Mouse (Mus musculus) limb, embryonic 13.5 days (tissue): ENCODE data around the gene Noxred1. TPM values are rescaled to one million over a fixed set of nuclear protein-coding genes. Genes with fewer than 3 reads are reported as not detected.
"Not testable (repeated sequence)": the region's sequence is repeated elsewhere in the genome, so short reads cannot be mapped to it uniquely, and the experiment has no call there.

ENCODE experiments used
- ATAC-seq: fragments of 200-750 bp; cut with Nextera tagmentation; 2 replicates; pipeline ENCODE4 v1.8.0; 2017; ENCODE audit warnings: low read depth, moderate number of reproducible peaks, moderate TSS enrichment; ENCODE audit not compliant: low FRiP score
- H3K27ac ChIP-seq: fragments of 300-500 bp; sonication (generic); 2 replicates; pipeline ENCODE4 v1.5.1; 2015; ENCODE audit warnings: inconsistent platforms, mild to moderate bottlenecking, moderate library complexity
- H3K27me3 ChIP-seq: fragments of 300-500 bp; sonication (generic); 2 replicates; pipeline ENCODE4 v1.6.1; 2015; ENCODE audit warnings: mild to moderate bottlenecking, inconsistent platforms
- H3K36me3 ChIP-seq: fragments of 300-500 bp; sonication (generic); 2 replicates; pipeline ENCODE4 v1.6.1; 2015; ENCODE audit warnings: inconsistent platforms, mild to moderate bottlenecking, moderate library complexity
- H3K4me1 ChIP-seq: fragments of 300-500 bp; sonication (generic); 2 replicates; pipeline ENCODE4 v1.6.1; 2015; ENCODE audit warnings: inconsistent platforms
- H3K4me2 ChIP-seq: fragments of 300-500 bp; sonication (generic); replicated peaks from 2 replicates; pipeline ENCODE4 v1.6.1; 2015; ENCODE audit warnings: inconsistent platforms, mild to moderate bottlenecking, moderate library complexity
- H3K4me3 ChIP-seq: fragments of 300-500 bp; sonication (generic); 2 replicates; pipeline ENCODE4 v1.5.1; 2015; ENCODE audit warnings: moderate library complexity, mild to moderate bottlenecking, inconsistent platforms
- H3K9ac ChIP-seq: fragments of 300-500 bp; sonication (generic); 2 replicates; pipeline ENCODE4 v1.6.1; 2015; ENCODE audit warnings: mild to moderate bottlenecking, inconsistent platforms
- H3K9me3 ChIP-seq: fragments of 300-500 bp; sonication (generic); 2 replicates; pipeline ENCODE4 v1.6.1; 2016; ENCODE audit warnings: inconsistent platforms
- WGBS: fragments of 180-500 bp; shearing (Covaris S2); methylation state at CpG from one replicate; pipeline ENCODE4 v1.1.7; 2015; 5-methylcytosine and 5-hydroxymethylcytosine counted together
- polyA plus RNA-seq: library from polyadenylated mRNA; unstranded; fragments of >200 nt; fragmentation: Nextera tagmentation; extraction: Ambion mirVana; gene quantifications from 2 replicates; pipeline ENCODE4 v1.2.1, GENCODE M21; 2015

Gene Noxred1
- polyA plus RNA-seq, result 0.57 and 0.59 TPM in 2 replicates

- Histone ChIP-seq H3K9me3 (no peaks in the 10 kb centered on the region), H3K4me2 (no peak within 1 kb of the TSS), H3K4me1 (no peaks in the 10 kb centered on the region), H3K27ac (no peak within 1 kb of the TSS), H3K27me3 (no peaks in the 10 kb centered on the region), H3K36me3 (peaks cover 52% of the 10 kb centered on the region), H3K9ac (no peak within 1 kb of the TSS), H3K4me3 (no peak within 1 kb of the TSS)
- ATAC-seq, result no peak
- WGBS, result 90% methylated on average over 1 of the region's 1 CpGs
Observed at GRCm38 (mm10) chr12:87238632-87239031, at the start of gene Noxred1. Noxred1 (minus strand) TSS chr12:87238732.

- no peak overlapping the region for H3K4me2 ChIP-seq
- 79% methylated on average over 5 of the region's 5 CpGs for WGBS
- no peaks in the 10 kb centered on the region for H3K4me1 ChIP-seq
- no peaks in the 10 kb centered on the region for H3K27me3 ChIP-seq
- no peaks in the 10 kb centered on the region for H3K36me3 ChIP-seq
- H3K9me3 ChIP-seq, result no peaks in the 10 kb centered on the region
- H3K27ac ChIP-seq, result no peak overlapping the region
- ATAC-seq, result no peak
- no peak overlapping the region for H3K9ac ChIP-seq
- H3K4me3 ChIP-seq, result no peak overlapping the region
Observed at GRCm38 (mm10) chr12:87284726-87285125, 46.2 kb upstream of the Noxred1 start.

GRCm38 (mm10) chr12:87284268-87284667 lies 45.7 kb upstream of the Noxred1 start:
- no peak for ATAC-seq
- H3K4me3 ChIP-seq, result no peak overlapping the region
- no peaks in the 10 kb centered on the region for H3K4me1 ChIP-seq
- 74% methylated on average over 4 of the region's 4 CpGs for WGBS
- H3K36me3 ChIP-seq, result no peaks in the 10 kb centered on the region
- no peaks in the 10 kb centered on the region for H3K9me3 ChIP-seq
- H3K9ac ChIP-seq, result no peak overlapping the region
- H3K27me3 ChIP-seq, result no peaks in the 10 kb centered on the region
- no peak overlapping the region for H3K27ac ChIP-seq
- no peak overlapping the region for H3K4me2 ChIP-seq

- ATAC-seq, result no peak
- Histone ChIP-seq H3K27ac (no peak overlapping the region), H3K9me3 (no peaks in the 10 kb centered on the region), H3K27me3 (no peaks in the 10 kb centered on the region), H3K4me2 (no peak overlapping the region), H3K9ac (no peak overlapping the region), H3K4me1 (no peaks in the 10 kb centered on the region), H3K36me3 (no peaks in the 10 kb centered on the region), H3K4me3 (no peak overlapping the region)
- 68% methylated on average over 7 of the region's 7 CpGs for WGBS
Observed at GRCm38 (mm10) chr12:87283706-87284105, 45.2 kb upstream of the Noxred1 start.

- Histone ChIP-seq H3K27ac (no peak overlapping the region), H3K9me3 (no peaks in the 10 kb centered on the region), H3K36me3 (no peaks in the 10 kb centered on the region), H3K27me3 (no peaks in the 10 kb centered on the region), H3K9ac (no peak overlapping the region), H3K4me1 (peaks cover 6% of the 10 kb centered on the region), H3K4me2 (no peak overlapping the region), H3K4me3 (no peak overlapping the region)
- 89% methylated on average over 4 of the region's 4 CpGs for WGBS
- no peak for ATAC-seq
Observed at GRCm38 (mm10) chr12:87282743-87283142, 44.2 kb upstream of the Noxred1 start.

GRCm38 (mm10) chr12:87281766-87282165 lies 43.2 kb upstream of the Noxred1 start:
- 79% methylated on average over 1 of the region's 1 CpGs for WGBS
- Histone ChIP-seq H3K4me2 (no peak overlapping the region), H3K36me3 (peaks cover under 1% of the 10 kb centered on the region; the same call in 1 of the 2 replicates), H3K9me3 (no peaks in the 10 kb centered on the region), H3K27me3 (no peaks in the 10 kb centered on the region), H3K4me1 (peaks cover 6% of the 10 kb centered on the region), H3K9ac (no peak overlapping the region), H3K4me3 (no peak overlapping the region), H3K27ac (no peak overlapping the region)
- no peak for ATAC-seq

- H3K27me3 ChIP-seq, result no peaks in the 10 kb centered on the region
- H3K4me3 ChIP-seq, result no peak overlapping the region
- no peak for ATAC-seq
- no peak overlapping the region for H3K9ac ChIP-seq
- WGBS, result 55% methylated on average over 14 of the region's 14 CpGs
- H3K9me3 ChIP-seq, result no peaks in the 10 kb centered on the region
- peaks cover 19% of the 10 kb centered on the region for H3K36me3 ChIP-seq
- no peak overlapping the region for H3K27ac ChIP-seq
- no peak overlapping the region for H3K4me2 ChIP-seq
- peaks cover 6% of the 10 kb centered on the region for H3K4me1 ChIP-seq
Observed at GRCm38 (mm10) chr12:87279879-87280278, 41.3 kb upstream of the Noxred1 start.

- no peak for ATAC-seq
- WGBS, result 38% methylated on average over 3 of the region's 3 CpGs
- Histone ChIP-seq H3K9ac (no peak overlapping the region), H3K4me1 (peaks cover 6% of the 10 kb centered on the region), H3K9me3 (no peaks in the 10 kb centered on the region), H3K27ac (no peak overlapping the region), H3K4me3 (no peak overlapping the region), H3K27me3 (no peaks in the 10 kb centered on the region), H3K36me3 (peaks cover 25% of the 10 kb centered on the region), H3K4me2 (no peak overlapping the region)
Observed at GRCm38 (mm10) chr12:87279350-87279749, 40.8 kb upstream of the Noxred1 start.

- Histone ChIP-seq H3K36me3 (peaks cover 35% of the 10 kb centered on the region), H3K27me3 (no peaks in the 10 kb centered on the region), H3K4me1 (peaks cover 6% of the 10 kb centered on the region), H3K9ac (no peak overlapping the region), H3K4me2 (no peak overlapping the region), H3K9me3 (no peaks in the 10 kb centered on the region), H3K27ac (no peak overlapping the region), H3K4me3 (no peak overlapping the region)
- 18% methylated on average over 6 of the region's 6 CpGs for WGBS
- ATAC-seq, result 0 out of 2 replicates have a peak, but pooled peaks have one; percentile 45
Observed at GRCm38 (mm10) chr12:87278118-87278730, 39.7 kb upstream of the Noxred1 start.

GRCm38 (mm10) chr12:87277251-87277650 lies 38.7 kb upstream of the Noxred1 start:
- not testable (repeated sequence) for H3K4me3 ChIP-seq, H3K27me3 ChIP-seq, H3K4me2 ChIP-seq, H3K9ac ChIP-seq, H3K27ac ChIP-seq, ATAC-seq, H3K9me3 ChIP-seq, H3K4me1 ChIP-seq
- WGBS, result 93% methylated on average over 4 of the region's 4 CpGs
- H3K36me3 ChIP-seq, result peaks cover 45% of the 10 kb centered on the region

GRCm38 (mm10) chr12:87274853-87275831 lies 36.6 kb upstream of the Noxred1 start:
- H3K36me3 ChIP-seq, result peaks cover 66% of the 10 kb centered on the region

GRCm38 (mm10) chr12:87267682-87268081 lies 29.1 kb upstream of the Noxred1 start:
- H3K36me3 ChIP-seq, result peaks cover 49% of the 10 kb centered on the region

More at GRCm38 (mm10) chr12:87274853-87275831, 36.6 kb upstream of the Noxred1 start:
- Histone ChIP-seq H3K27me3 (no peaks in the 10 kb centered on the region), H3K4me2 (no peak overlapping the region), H3K4me1 (peaks cover 6% of the 10 kb centered on the region), H3K27ac (no peak overlapping the region), H3K9ac (no peak overlapping the region), H3K9me3 (no peaks in the 10 kb centered on the region), H3K4me3 (no peak overlapping the region)
- ATAC-seq, result no peak
- 90% methylated on average over 9 of the region's 9 CpGs for WGBS

More at GRCm38 (mm10) chr12:87267682-87268081, 29.1 kb upstream of the Noxred1 start:
- Histone ChIP-seq H3K4me1 (peaks cover 16% of the 10 kb centered on the region), H3K4me3 (peak overlapping the region; percentile 90), H3K27me3 (no peaks in the 10 kb centered on the region), H3K9ac (peak overlapping the region; percentile 92), H3K9me3 (no peaks in the 10 kb centered on the region), H3K27ac (no peak overlapping the region), H3K4me2 (peak overlapping the region; percentile 85)
- ATAC-seq, result no peak
- WGBS, result 26% methylated on average over 4 of the region's 4 CpGs
